Mouse (Mus musculus) forebrain, embryonic 11.5 days (tissue): Measurements from ENCODE around the gene Olfr448. TPM values are rescaled to one million over a fixed set of nuclear protein-coding genes. Genes with fewer than 3 reads are reported as not detected.

Experiments used
- ATAC-seq: fragments of 200-750 bp; cut with Nextera tagmentation; replicated peaks from 2 replicates; pipeline ENCODE4 v1.8.0; 2017; ENCODE audit warnings: moderate TSS enrichment; ENCODE audit not compliant: low FRiP score
- DNase-seq: peaks from one replicate; pipeline ENCODE4 v3.0.0-alpha.2; 2017; ENCODE audit warnings: low spot score
- H3K27ac ChIP-seq: fragments of 300-500 bp; sonication (generic); 2 replicates; pipeline ENCODE4 v1.5.1; 2014; ENCODE audit warnings: low read depth, low read length
- H3K27me3 ChIP-seq: fragments of 300-500 bp; sonication (generic); 2 replicates; pipeline ENCODE4 v1.6.1; 2014; ENCODE audit warnings: mild to moderate bottlenecking, low read length, mixed read lengths; ENCODE audit not compliant: control insufficient read depth, insufficient read depth
- H3K36me3 ChIP-seq: fragments of 300-500 bp; sonication (generic); 2 replicates; pipeline ENCODE4 v1.6.1; 2014; ENCODE audit warnings: mild to moderate bottlenecking, low read length, moderate library complexity, mixed read lengths; ENCODE audit not compliant: control insufficient read depth, insufficient read depth
- H3K4me1 ChIP-seq: fragments of 300-500 bp; sonication (generic); replicated peaks from 2 replicates; pipeline ENCODE4 v1.6.1; 2014; ENCODE audit warnings: low read length, mixed read lengths; ENCODE audit not compliant: control insufficient read depth, insufficient read depth
- H3K4me2 ChIP-seq: fragments of 300-500 bp; sonication (generic); 2 replicates; pipeline ENCODE4 v1.6.1; 2014; ENCODE audit warnings: low read depth, mild to moderate bottlenecking, low read length, moderate library complexity, mixed read lengths; ENCODE audit not compliant: severe bottlenecking
- H3K4me3 ChIP-seq: fragments of 300-500 bp; sonication (generic); 2 replicates; pipeline ENCODE4 v1.5.1; 2014; ENCODE audit warnings: low read depth, low read length
- H3K9ac ChIP-seq: fragments of 300-500 bp; sonication (generic); 2 replicates; pipeline ENCODE4 v1.6.1; 2014; ENCODE audit warnings: low read length
- H3K9me3 ChIP-seq: fragments of 300-500 bp; sonication (generic); 2 replicates; pipeline ENCODE4 v1.6.1; 2016; ENCODE audit warnings: low read length, mixed read lengths; ENCODE audit not compliant: control insufficient read depth
- WGBS: fragments of 180-500 bp; shearing (Covaris S2); extraction: QIAGEN DNeasy Blood & Tissue Kit; methylation state at CpG from one replicate; pipeline ENCODE4 v1.1.7; 2014; 5-methylcytosine and 5-hydroxymethylcytosine counted together
- polyA plus RNA-seq: library from polyadenylated mRNA; unstranded; fragments of >200 nt; fragmentation: Nextera tagmentation; extraction: Ambion mirVana; gene quantifications from 2 replicates; pipeline ENCODE4 v1.2.1, GENCODE M21; 2014

Olfr448 gene
- polyA plus RNA-seq: not detected in 2 replicates

- H3K27ac ChIP-seq: no peak within 1 kb of the TSS
- ATAC-seq: no peak
- 85% methylated on average over 1 of the region's 1 CpGs for WGBS
Observed at GRCm38 (mm10) chr6:42890141-42890540, at the start of gene Olfr448. TSS of gene Olfr448 (plus strand) at chr6:42890441.

GRCm38 (mm10) chr6:42860222-42860819 is 29.9 kb upstream of the Olfr448 start:
- H3K9me3 ChIP-seq: no peaks in the 10 kb centered on the region
- no peak overlapping the region for H3K27ac ChIP-seq
- H3K4me3 ChIP-seq: no peak overlapping the region
- H3K9ac ChIP-seq: no peak overlapping the region
- H3K36me3 ChIP-seq: no peaks in the 10 kb centered on the region
- H3K4me1 ChIP-seq: no peaks in the 10 kb centered on the region
- 16% methylated on average over 4 of the region's 4 CpGs for WGBS
- H3K27me3 ChIP-seq: no peaks in the 10 kb centered on the region
- H3K4me2 ChIP-seq: no peak overlapping the region
- DNase-seq: no peak
- ATAC-seq: peak; percentile 76

More at GRCm38 (mm10) chr6:42890141-42890540, at the start of gene Olfr448:
- no peak within 1 kb of the TSS for H3K4me2 ChIP-seq
- H3K9me3 ChIP-seq: no peaks in the 10 kb centered on the region
- H3K4me1 ChIP-seq: no peaks in the 10 kb centered on the region
- no peak within 1 kb of the TSS for H3K9ac ChIP-seq
- DNase-seq: no peak
- H3K27me3 ChIP-seq: no peaks in the 10 kb centered on the region
- no peaks in the 10 kb centered on the region for H3K36me3 ChIP-seq
- H3K4me3 ChIP-seq: no peak within 1 kb of the TSS

- Histone ChIP-seq H3K4me1 (no peaks in the 10 kb centered on the region), H3K27me3 (no peaks in the 10 kb centered on the region), H3K4me2 (no peak overlapping the region), H3K36me3 (no peaks in the 10 kb centered on the region), H3K27ac (no peak overlapping the region), H3K9me3 (no peaks in the 10 kb centered on the region), H3K9ac (no peak overlapping the region), H3K4me3 (no peak overlapping the region)
- ATAC-seq (no peak), DNase-seq (no peak)
- 76% methylated on average over 3 of the region's 3 CpGs for WGBS
Observed at GRCm38 (mm10) chr6:42869695-42870094, 20.5 kb upstream of the Olfr448 start.

- no peaks in the 10 kb centered on the region for H3K9me3 ChIP-seq
- no peaks in the 10 kb centered on the region for H3K36me3 ChIP-seq
- ATAC-seq (no peak), DNase-seq (no peak)
- no peaks in the 10 kb centered on the region for H3K27me3 ChIP-seq
- no peak overlapping the region for H3K4me2 ChIP-seq
- H3K27ac ChIP-seq: no peak overlapping the region
- no peaks in the 10 kb centered on the region for H3K4me1 ChIP-seq
- no peak overlapping the region for H3K9ac ChIP-seq
- no peak overlapping the region for H3K4me3 ChIP-seq
Observed at GRCm38 (mm10) chr6:42876323-42876722, 13.9 kb upstream of the Olfr448 start.

- Histone ChIP-seq H3K4me1 (no peaks in the 10 kb centered on the region), H3K27ac (no peak overlapping the region), H3K36me3 (no peaks in the 10 kb centered on the region), H3K4me2 (no peak overlapping the region), H3K27me3 (no peaks in the 10 kb centered on the region), H3K9ac (no peak overlapping the region), H3K4me3 (no peak overlapping the region), H3K9me3 (no peaks in the 10 kb centered on the region)
- 19% methylated on average over 1 of the region's 1 CpGs for WGBS
- DNase-seq (no peak), ATAC-seq (peak; percentile 55)
Observed at GRCm38 (mm10) chr6:42900345-42900744, 10.1 kb downstream of the Olfr448 start.

GRCm38 (mm10) chr6:42908578-42908977 is 18.3 kb downstream of the Olfr448 start, which contains the start of gene Olfr447:
TSS of gene Olfr447 (plus strand) at chr6:42908878.
- no peak within 1 kb of the TSS for H3K4me3 ChIP-seq
- no peak within 1 kb of the TSS for H3K4me2 ChIP-seq
- no peaks in the 10 kb centered on the region for H3K9me3 ChIP-seq
- no peak for DNase-seq
- H3K4me1 ChIP-seq: no peaks in the 10 kb centered on the region
- ATAC-seq: no peak
- H3K36me3 ChIP-seq: no peaks in the 10 kb centered on the region
- H3K27ac ChIP-seq: no peak within 1 kb of the TSS
- H3K27me3 ChIP-seq: no peaks in the 10 kb centered on the region
- no peak within 1 kb of the TSS for H3K9ac ChIP-seq

- no peak within 1 kb of the TSS for H3K4me3 ChIP-seq
- no peaks in the 10 kb centered on the region for H3K9me3 ChIP-seq
- no peak within 1 kb of the TSS; the same call in 1 of the 2 replicates for H3K27ac ChIP-seq
- H3K9ac ChIP-seq: no peak within 1 kb of the TSS
- WGBS: 64% methylated on average over 2 of the region's 2 CpGs
- no peaks in the 10 kb centered on the region for H3K27me3 ChIP-seq
- no peaks in the 10 kb centered on the region for H3K4me1 ChIP-seq
- DNase-seq (no peak), ATAC-seq (no peak)
- H3K36me3 ChIP-seq: no peaks in the 10 kb centered on the region
- H3K4me2 ChIP-seq: no peak within 1 kb of the TSS
Observed at GRCm38 (mm10) chr6:42921077-42921476, 30.8 kb downstream of the Olfr448 start, which contains the start of gene Olfr446. TSS of gene Olfr446 (plus strand) at chr6:42921377.

Other genes starting within 250 kb of the Olfr448 start
- 1.4 and 2.1 TPM in 2 replicates for gene Tcaf2, start 245.2 kb upstream of the Olfr448 start, polyA plus RNA-seq
- 134 and 143 TPM in 2 replicates for gene Tcaf1, start 180.4 kb upstream of the Olfr448 start, polyA plus RNA-seq
- not detected in 2 replicates for gene Olfr453, start 151.1 kb upstream of the Olfr448 start, polyA plus RNA-seq
- gene Olfr38, start 134.0 kb upstream of the Olfr448 start, polyA plus RNA-seq: not detected in 2 replicates
- gene Olfr452, start 105.3 kb upstream of the Olfr448 start, polyA plus RNA-seq: not detected in 2 replicates
- gene Olfr450, start 78.5 kb upstream of the Olfr448 start, polyA plus RNA-seq: not detected in 2 replicates
- gene Olfr449, start 56.1 kb upstream of the Olfr448 start, polyA plus RNA-seq: not detected in 2 replicates
- gene Olfr447, start 18.4 kb downstream of the Olfr448 start, polyA plus RNA-seq: not detected in 2 replicates
- gene Olfr446, start 30.9 kb downstream of the Olfr448 start, polyA plus RNA-seq: not detected in 2 replicates
- not detected in 2 replicates for gene Olfr444, start 58.6 kb downstream of the Olfr448 start, polyA plus RNA-seq
- gene Olfr441, start 215.9 kb downstream of the Olfr448 start, polyA plus RNA-seq: not detected in 2 replicates